Mouse (Mus musculus) layer of hippocampus, adult 9-10 months (tissue): Measurements from ENCODE around the gene Lrfn1.

Experiments used
- DNase-seq: peaks from one replicate; pipeline ENCODE4 v3.0.0; 2022; ENCODE audit warnings: low spot score

Lrfn1 gene

GRCm38 (mm10) chr7:28511441-28511840, 59.7 kb downstream of the Lrfn1 start:
- DNase-seq = no peak
